Mouse (Mus musculus) lung, postnatal 0 days (tissue): ENCODE data around the gene Pip5k1b. TPM values are rescaled to one million over a fixed set of nuclear protein-coding genes. Genes with fewer than 3 reads are reported as not detected.
A peak's percentile ranks its signal among the peaks of the same experiment; 100 is the strongest.

Experiments
- ATAC-seq: fragments of 200-750 bp; cut with Nextera tagmentation; 2 replicates; pipeline ENCODE4 v1.8.0; 2017; ENCODE audit warnings: moderate library complexity
- DNase-seq: peaks from one replicate; pipeline ENCODE4 v3.0.0-alpha.2; 2016; ENCODE audit warnings: low spot score
- H3K27ac ChIP-seq: fragments of 300-500 bp; sonication (generic); 2 replicates; pipeline ENCODE4 v1.5.1; 2014; ENCODE audit warnings: antibody characterized with exemption, mild to moderate bottlenecking, low read length, mixed read lengths
- H3K27me3 ChIP-seq: fragments of 300-500 bp; sonication (generic); replicated peaks from 2 replicates; pipeline ENCODE4 v1.6.1; 2014; ENCODE audit warnings: low read length, mixed read lengths; ENCODE audit not compliant: insufficient read depth
- H3K36me3 ChIP-seq: fragments of 300-500 bp; sonication (generic); 2 replicates; pipeline ENCODE4 v1.6.1; 2014; ENCODE audit warnings: low read length, mixed read lengths; ENCODE audit not compliant: insufficient read depth
- H3K4me1 ChIP-seq: fragments of 300-500 bp; sonication (generic); 2 replicates; pipeline ENCODE4 v1.6.1; 2014; ENCODE audit warnings: antibody characterized with exemption, low read depth, low read length, mixed read lengths; ENCODE audit not compliant: insufficient read depth
- H3K4me2 ChIP-seq: fragments of 300-500 bp; sonication (generic); replicated peaks from 2 replicates; pipeline ENCODE4 v1.6.1; 2014; ENCODE audit warnings: low read depth, mild to moderate bottlenecking, low read length, moderate library complexity, mixed read lengths
- H3K4me3 ChIP-seq: fragments of 300-500 bp; sonication (generic); 2 replicates; pipeline ENCODE4 v1.5.1; 2014; ENCODE audit warnings: low read depth, low read length
- H3K9ac ChIP-seq: fragments of 300-500 bp; sonication (generic); replicated peaks from 2 replicates; pipeline ENCODE4 v1.6.1; 2014; ENCODE audit warnings: low read depth, mild to moderate bottlenecking
- H3K9me3 ChIP-seq: fragments of 300-500 bp; sonication (generic); 2 replicates; pipeline ENCODE4 v1.6.1; 2016; ENCODE audit warnings: low read length, mixed read lengths
- CTCF ChIP-seq: IDR thresholded peaks from 2 replicates; pipeline ENCODE4 v1.5.1; 2016; ENCODE audit warnings: antibody characterized with exemption, mild to moderate bottlenecking
- EP300 ChIP-seq: IDR thresholded peaks from 2 replicates; pipeline ENCODE4 v1.6.1; 2016; ENCODE audit warnings: antibody characterized with exemption, mild to moderate bottlenecking, control low read depth
- WGBS: fragments of 180-500 bp; shearing (Covaris S2); extraction: QIAGEN DNeasy Blood & Tissue Kit; methylation state at CpG from one replicate; pipeline ENCODE4 v1.1.7; 2014; 5-methylcytosine and 5-hydroxymethylcytosine counted together
- polyA plus RNA-seq: library from polyadenylated mRNA; unstranded; fragments of >200 nt; fragmentation: Nextera tagmentation; extraction: Ambion mirVana; gene quantifications from 2 replicates; pipeline ENCODE4 v1.2.1, GENCODE M21; 2015

The Pip5k1b gene
- polyA plus RNA-seq, 1 experiment from 2014 or later: 14.5 TPM

DNA sequence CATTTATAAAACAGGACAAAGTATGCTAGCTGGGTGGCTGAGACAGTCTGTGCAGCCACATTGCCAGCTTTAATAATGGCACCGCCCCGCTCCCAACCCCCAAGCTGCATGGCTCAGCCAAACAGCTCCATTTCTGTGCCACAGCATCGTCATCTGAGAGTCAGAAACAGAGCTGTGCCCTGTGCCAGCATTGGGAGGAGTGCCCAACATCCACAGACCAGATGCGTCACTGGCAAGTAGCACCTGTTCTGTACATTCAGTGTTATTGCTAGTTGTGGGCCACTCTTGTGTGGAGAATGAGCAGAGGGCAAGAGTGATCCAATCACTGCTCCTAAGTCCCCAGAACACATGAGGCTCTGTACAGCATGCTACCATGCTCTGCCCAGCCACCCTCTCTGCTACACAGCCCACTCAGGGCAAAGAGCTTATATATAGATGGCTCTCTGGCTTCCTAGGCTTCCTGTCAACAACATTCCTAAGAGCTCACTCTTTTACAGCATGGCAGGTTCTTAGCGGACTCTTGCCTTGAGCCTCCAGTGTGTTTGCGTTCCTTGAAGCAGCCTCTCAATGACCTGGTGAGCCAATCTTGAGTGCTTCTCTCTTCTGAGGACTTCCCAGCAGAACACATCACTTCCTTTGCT lies 99.0 kb downstream of the Pip5k1b start:
- WGBS: 67% methylated on average over 6 of the region's 6 CpGs
- peak; percentile 92 for DNase-seq
- Histone ChIP-seq H3K9ac (no peak overlapping the region), H3K27me3 (no peaks in the 10 kb centered on the region), H3K4me3 (no peak overlapping the region), H3K4me1 (peaks cover 7% of the 10 kb centered on the region; the same call in 1 of the 2 replicates), H3K4me2 (no peak overlapping the region), H3K27ac (peak overlapping the region; percentile 77), H3K9me3 (no peaks in the 10 kb centered on the region), H3K36me3 (no peaks in the 10 kb centered on the region)
- TF ChIP-seq CTCF (no peak), EP300 (peak; percentile 98)
- peak; percentile 95 for ATAC-seq

GRCm38 (mm10) chr19:24455249-24455960 lies 100.3 kb downstream of the Pip5k1b start:
- no peak overlapping the region for H3K4me2 ChIP-seq
- no peak overlapping the region for H3K9ac ChIP-seq
- no peaks in the 10 kb centered on the region for H3K36me3 ChIP-seq
- H3K4me3 ChIP-seq: no peak overlapping the region
- peaks cover 7% of the 10 kb centered on the region; the same call in 1 of the 2 replicates for H3K4me1 ChIP-seq
- no peaks in the 10 kb centered on the region for H3K9me3 ChIP-seq
- 64% methylated on average over 6 of the region's 6 CpGs for WGBS
- peak overlapping the region; percentile 77 for H3K27ac ChIP-seq
- TF ChIP-seq CTCF: no peak
- no peak for TF ChIP-seq EP300
- H3K27me3 ChIP-seq: no peaks in the 10 kb centered on the region
- DNase-seq (no peak), ATAC-seq (no peak)

GRCm38 (mm10) chr19:24454451-24454850 lies 101.2 kb downstream of the Pip5k1b start:
- Histone ChIP-seq H3K4me2 (no peak overlapping the region), H3K36me3 (no peaks in the 10 kb centered on the region), H3K4me3 (no peak overlapping the region), H3K27me3 (no peaks in the 10 kb centered on the region), H3K4me1 (peaks cover 7% of the 10 kb centered on the region; the same call in 1 of the 2 replicates), H3K27ac (no peak overlapping the region), H3K9ac (no peak overlapping the region), H3K9me3 (no peaks in the 10 kb centered on the region)
- TF ChIP-seq EP300 (no peak), CTCF (no peak)
- ATAC-seq (no peak), DNase-seq (no peak)
- 71% methylated on average over 2 of the region's 2 CpGs for WGBS

GRCm38 (mm10) chr19:24453379-24453778 lies 102.3 kb downstream of the Pip5k1b start:
- Histone ChIP-seq H3K27ac (no peak overlapping the region), H3K9ac (no peak overlapping the region), H3K36me3 (no peaks in the 10 kb centered on the region), H3K27me3 (no peaks in the 10 kb centered on the region), H3K4me1 (peaks cover 7% of the 10 kb centered on the region; the same call in 1 of the 2 replicates), H3K4me3 (no peak overlapping the region), H3K4me2 (no peak overlapping the region), H3K9me3 (no peaks in the 10 kb centered on the region)
- ATAC-seq (no peak), DNase-seq (peak; percentile 45)
- WGBS: 62% methylated on average over 13 of the region's 13 CpGs
- TF ChIP-seq CTCF: no peak
- TF ChIP-seq EP300: 0 out of 2 replicates have a peak, but pooled peaks have one; percentile 14

DNA sequence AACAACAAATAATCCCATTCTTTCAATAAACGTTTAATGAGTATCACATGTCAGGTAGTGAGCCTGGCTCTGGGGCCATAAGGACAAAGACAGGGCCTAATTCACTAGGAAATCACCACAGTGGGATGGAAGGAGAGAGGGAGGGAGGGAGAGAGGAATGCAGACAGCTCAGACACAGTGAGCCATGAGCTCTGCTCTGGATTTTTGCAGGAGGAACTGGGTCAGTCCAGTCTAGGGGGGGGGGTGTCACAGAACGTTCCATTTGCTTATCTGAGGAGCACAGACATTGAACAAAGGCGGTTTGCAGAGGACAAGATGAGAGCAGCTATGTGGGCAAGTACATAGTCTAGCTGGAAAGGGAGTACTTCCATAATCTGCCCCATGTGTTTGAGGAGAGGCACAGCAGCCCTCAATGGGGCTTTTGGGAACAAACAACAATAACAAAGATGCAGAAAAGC lies 103.2 kb downstream of the Pip5k1b start:
- no peak overlapping the region for H3K27ac ChIP-seq
- H3K4me3 ChIP-seq: no peak overlapping the region
- H3K9ac ChIP-seq: no peak overlapping the region
- no peaks in the 10 kb centered on the region for H3K9me3 ChIP-seq
- H3K4me1 ChIP-seq: peaks cover 4% of the 10 kb centered on the region; the same call in 1 of the 2 replicates
- TF ChIP-seq CTCF: no peak
- TF ChIP-seq EP300: no peak
- WGBS: 22% methylated on average over 3 of the region's 3 CpGs
- DNase-seq (no peak), ATAC-seq (no peak)
- H3K4me2 ChIP-seq: no peak overlapping the region
- H3K36me3 ChIP-seq: no peaks in the 10 kb centered on the region
- no peaks in the 10 kb centered on the region for H3K27me3 ChIP-seq

DNA sequence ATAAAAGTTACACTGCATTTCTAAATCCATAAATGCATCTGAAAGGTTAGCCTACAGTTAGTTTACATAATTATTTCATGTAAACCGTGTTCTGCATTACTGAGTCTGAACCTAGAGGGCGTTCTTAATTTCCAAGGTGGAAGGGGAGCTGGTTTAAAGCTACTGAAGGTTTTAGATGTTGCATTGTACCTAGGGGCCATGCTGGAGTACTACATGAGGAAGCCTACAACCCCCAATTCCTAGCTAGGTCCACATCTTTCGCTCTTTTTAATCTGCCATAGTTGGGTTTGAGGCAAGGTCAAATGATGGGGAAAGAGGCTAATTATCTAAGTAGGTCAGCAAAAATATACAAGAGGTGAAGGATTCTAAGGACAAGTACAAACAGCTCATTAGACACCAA lies 104.0 kb downstream of the Pip5k1b start:
- Histone ChIP-seq H3K36me3 (no peaks in the 10 kb centered on the region), H3K27me3 (no peaks in the 10 kb centered on the region), H3K4me3 (no peak overlapping the region), H3K4me2 (no peak overlapping the region), H3K9me3 (no peaks in the 10 kb centered on the region), H3K27ac (no peak overlapping the region), H3K4me1 (0 out of 2 replicates have a peak, but pooled peaks cover 3% of the 10 kb centered on the region), H3K9ac (no peak overlapping the region)
- no peak for ATAC-seq
- TF ChIP-seq CTCF (no peak), EP300 (no peak)
- DNase-seq: no peak
- WGBS: 76% methylated on average over 3 of the region's 3 CpGs
